ENCODE assay signal across 19 mouse cellular contexts in the genomic region with DNA sequence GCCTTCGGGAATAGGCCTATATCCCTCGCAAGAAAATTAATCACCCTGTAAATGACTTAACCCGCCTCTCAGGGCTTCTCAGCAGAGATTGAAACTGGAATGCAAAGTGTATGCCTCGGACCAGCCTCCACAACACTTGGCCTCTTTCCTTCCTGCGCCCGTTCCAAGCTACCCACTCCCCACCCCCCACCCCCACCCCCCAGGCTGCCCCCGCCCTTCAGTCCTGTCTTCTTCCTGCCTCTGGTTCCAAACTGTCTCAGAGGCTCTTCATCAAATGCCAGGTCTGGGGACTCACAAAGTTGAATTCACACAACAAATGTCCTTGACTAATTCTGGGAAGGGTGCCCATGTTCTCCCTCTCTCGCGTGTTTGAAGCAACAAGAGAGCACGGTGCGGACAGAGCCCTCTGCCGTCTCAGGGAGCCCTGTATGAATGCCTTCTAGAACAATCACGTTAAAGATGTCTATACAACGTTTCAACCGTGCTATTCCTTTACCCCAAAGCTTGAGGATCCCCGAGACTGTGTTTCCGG.
DNase-seq lines count a peak whose midpoint lies in the region; ATAC-seq and TF ChIP-seq lines count a peak whose summit lies in the region.
"Had no signal": no experiment of that assay in that cellular context is flagged by ENCODE, and none has a peak within 500 bp of the region (broad histone marks: within the 10 kb centered on the region; RNA-seq: fewer than 3 reads in every experiment).

No protein-coding gene starts in this region.

- no peak overlapping the region for H3K27ac ChIP-seq in hindbrain, embryonic 14.5 days
- H3K27ac ChIP-seq in hindbrain, embryonic 10.5 days, result no peak overlapping the region
- H3K27ac ChIP-seq in midbrain, embryonic 13.5 days, result no peak overlapping the region
- no peak overlapping the region for H3K27ac ChIP-seq in midbrain, embryonic 15.5 days
- no peak overlapping the region for H3K27ac ChIP-seq in forebrain, postnatal 0 days (ENCODE audit: low read depth, low read length)
- H3K27ac ChIP-seq: embryonic facial prominence, embryonic 13.5 days; gastrocnemius, adult 2 months; limb, embryonic 15.5 days; stomach, embryonic 15.5 days had no signal

- no peak overlapping the region for H3K9ac ChIP-seq in hindbrain, embryonic 14.5 days
- no peak overlapping the region for H3K9ac ChIP-seq in midbrain, embryonic 13.5 days (replicated peaks)
- no peak overlapping the region for H3K9ac ChIP-seq in midbrain, embryonic 15.5 days
- no peak overlapping the region for H3K9ac ChIP-seq in forebrain, postnatal 0 days
- H3K9ac ChIP-seq: embryonic facial prominence, embryonic 13.5 days; limb, embryonic 15.5 days; stomach, embryonic 15.5 days had no signal

- WGBS in hindbrain, embryonic 14.5 days, result 54% methylated on average over 17 of the region's 17 CpGs
- WGBS in hindbrain, embryonic 10.5 days, result 84% methylated on average over 17 of the region's 17 CpGs
- WGBS in midbrain, embryonic 13.5 days, result 65% methylated on average over 17 of the region's 17 CpGs
- 58% methylated on average over 17 of the region's 17 CpGs for WGBS in midbrain, embryonic 15.5 days
- 31% methylated on average over 17 of the region's 17 CpGs for WGBS in forebrain, postnatal 0 days

- DNase-seq in adrenal gland, adult 2 months, result peak; percentile 46
- DNase-seq in adrenal gland, postnatal 25 days, result no peak
- peak; percentile 44 for DNase-seq in hindbrain, embryonic 14.5 days (ENCODE audit: low spot score)
- DNase-seq in hindbrain, embryonic 10.5 days (ENCODE audit: low spot score), result no peak
- peak; percentile 52 for DNase-seq in forebrain, postnatal 0 days
- DNase-seq in layer of hippocampus, postnatal 14 days (ENCODE audit: low spot score in 2 of 2), result no peak
- DNase-seq: cerebellum, adult 18-20 months; gastrocnemius, adult 2 months; heart, postnatal 4 days; kidney, postnatal 14 days; spleen, adult 18-20 months; thymus, adult 2 months had no signal

- H3K27me3 ChIP-seq in hindbrain, embryonic 14.5 days (ENCODE audit: control insufficient read depth, insufficient read depth, low read length), result no peaks in the 10 kb centered on the region
- no peaks in the 10 kb centered on the region for H3K27me3 ChIP-seq in hindbrain, embryonic 10.5 days (ENCODE audit: insufficient read depth, poor library complexity, severe bottlenecking)
- 0 out of 2 replicates have a peak, but pooled peaks cover 3% of the 10 kb centered on the region for H3K27me3 ChIP-seq in midbrain, embryonic 13.5 days
- no peaks in the 10 kb centered on the region for H3K27me3 ChIP-seq in midbrain, embryonic 15.5 days (replicated peaks)
- H3K27me3 ChIP-seq in forebrain, postnatal 0 days (ENCODE audit: insufficient read depth, low read length), result no peaks in the 10 kb centered on the region
- H3K27me3 ChIP-seq: CH12.LX; embryonic facial prominence, embryonic 13.5 days; stomach, embryonic 15.5 days had no signal

- peak; percentile 55; the same call in 1 of the 2 replicates for ATAC-seq in hindbrain, embryonic 14.5 days (ENCODE audit: low FRiP score)
- peak; percentile 20; the same call in 1 of the 2 replicates for ATAC-seq in midbrain, embryonic 13.5 days
- ATAC-seq in midbrain, embryonic 15.5 days (replicated peaks), result no peak; the same call in 1 of the 2 replicates
- peak; percentile 34; the same call in 1 of the 2 replicates for ATAC-seq in forebrain, postnatal 0 days
- ATAC-seq: intestine, postnatal 0 days had no signal

- no peaks in the 10 kb centered on the region for H3K9me3 ChIP-seq in hindbrain, embryonic 14.5 days (ENCODE audit: control insufficient read depth, low read length)
- no peaks in the 10 kb centered on the region for H3K9me3 ChIP-seq in hindbrain, embryonic 10.5 days
- H3K9me3 ChIP-seq in midbrain, embryonic 13.5 days, result no peaks in the 10 kb centered on the region
- H3K9me3 ChIP-seq in midbrain, embryonic 15.5 days, result no peaks in the 10 kb centered on the region
- H3K9me3 ChIP-seq in forebrain, postnatal 0 days (ENCODE audit: low read length), result no peaks in the 10 kb centered on the region
- H3K9me3 ChIP-seq: embryonic facial prominence, embryonic 13.5 days; limb, embryonic 15.5 days; stomach, embryonic 15.5 days had no signal

- no peaks in the 10 kb centered on the region for H3K36me3 ChIP-seq in hindbrain, embryonic 14.5 days (replicated peaks; ENCODE audit: control insufficient read depth, insufficient read depth)
- no peaks in the 10 kb centered on the region for H3K36me3 ChIP-seq in hindbrain, embryonic 10.5 days
- H3K36me3 ChIP-seq in midbrain, embryonic 13.5 days, result no peaks in the 10 kb centered on the region
- H3K36me3 ChIP-seq in midbrain, embryonic 15.5 days (replicated peaks), result no peaks in the 10 kb centered on the region
- H3K36me3 ChIP-seq in forebrain, postnatal 0 days (ENCODE audit: insufficient read depth), result no peaks in the 10 kb centered on the region
- H3K36me3 ChIP-seq: embryonic facial prominence, embryonic 13.5 days; limb, embryonic 15.5 days; stomach, embryonic 15.5 days had no signal

- H3K4me3 ChIP-seq in hindbrain, embryonic 14.5 days (replicated peaks; ENCODE audit: low read length), result no peak overlapping the region
- H3K4me3 ChIP-seq in hindbrain, embryonic 10.5 days, result no peak overlapping the region
- no peak overlapping the region for H3K4me3 ChIP-seq in midbrain, embryonic 13.5 days (replicated peaks)
- H3K4me3 ChIP-seq in midbrain, embryonic 15.5 days, result no peak overlapping the region
- H3K4me3 ChIP-seq in forebrain, postnatal 0 days (ENCODE audit: low read depth, low read length), result no peak overlapping the region
- H3K4me3 ChIP-seq: embryonic facial prominence, embryonic 13.5 days; gastrocnemius, adult 2 months; limb, embryonic 15.5 days; stomach, embryonic 15.5 days had no signal

- no peak overlapping the region for H3K4me2 ChIP-seq in hindbrain, embryonic 14.5 days (replicated peaks)
- no peak overlapping the region for H3K4me2 ChIP-seq in midbrain, embryonic 13.5 days (replicated peaks)
- no peak overlapping the region for H3K4me2 ChIP-seq in midbrain, embryonic 15.5 days
- no peak overlapping the region for H3K4me2 ChIP-seq in forebrain, postnatal 0 days (ENCODE audit: low read depth)
- H3K4me2 ChIP-seq: embryonic facial prominence, embryonic 13.5 days; limb, embryonic 15.5 days; stomach, embryonic 15.5 days had no signal

- no peak for TF ChIP-seq CTCF in forebrain, postnatal 0 days (IDR thresholded peaks at IDR 0.05; ENCODE audit: low read depth)

- H3K4me1 ChIP-seq in hindbrain, embryonic 14.5 days (replicated peaks; ENCODE audit: control insufficient read depth, insufficient read depth, low read length), result no peaks in the 10 kb centered on the region
- H3K4me1 ChIP-seq in hindbrain, embryonic 10.5 days (replicated peaks), result peaks cover 20% of the 10 kb centered on the region
- peaks cover 7% of the 10 kb centered on the region for H3K4me1 ChIP-seq in midbrain, embryonic 13.5 days (replicated peaks)
- H3K4me1 ChIP-seq in midbrain, embryonic 15.5 days, result no peaks in the 10 kb centered on the region
- no peaks in the 10 kb centered on the region for H3K4me1 ChIP-seq in forebrain, postnatal 0 days (ENCODE audit: insufficient read depth)
- H3K4me1 ChIP-seq: embryonic facial prominence, embryonic 13.5 days; stomach, embryonic 15.5 days had no signal

Comparison
In these comparisons a context has a peak if more than half of its experiments do, and no peak if none do; other contexts are left out.
1. DNase-seq: peak in adrenal gland, adult 2 months (single experiment), hindbrain, embryonic 14.5 days (single experiment) and forebrain, postnatal 0 days (single experiment); none in adrenal gland, postnatal 25 days (single experiment), hindbrain, embryonic 10.5 days (single experiment) and layer of hippocampus, postnatal 14 days (0 of 2).